Mouse (Mus musculus): ENCODE data around the gene Hddc2. TPM values are rescaled to one million over a fixed set of nuclear protein-coding genes. Genes with fewer than 3 reads are reported as not detected.

Hddc2 gene
- total RNA-seq, 1 experiment = 35.4 TPM

DNA sequence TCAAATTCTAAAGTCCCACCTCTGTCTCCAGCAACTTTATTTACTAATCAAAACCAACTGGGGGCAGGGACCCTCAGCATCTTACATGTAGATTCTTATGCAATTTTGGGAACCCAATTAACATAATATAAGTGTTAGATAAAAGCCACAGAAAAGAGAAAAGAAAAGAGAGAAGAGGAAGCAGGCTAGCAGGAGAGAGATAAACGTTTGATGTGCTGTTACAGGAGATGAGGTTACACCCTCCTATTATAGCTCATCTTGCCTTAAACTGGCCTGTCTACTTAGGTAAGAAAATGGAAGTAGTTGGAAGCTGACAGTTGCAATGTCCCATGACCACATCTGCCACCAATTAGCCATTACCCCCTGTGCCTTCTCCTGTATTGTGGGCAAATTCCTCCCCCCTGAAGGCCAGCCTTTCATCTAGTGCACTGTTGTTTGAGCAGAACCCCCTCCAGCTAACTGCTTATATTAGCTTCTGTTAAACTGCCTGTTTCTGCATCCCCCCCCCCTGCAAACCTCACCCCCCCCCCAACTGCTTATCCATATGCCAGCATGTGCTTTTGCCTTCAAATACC is 6.1 kb upstream of the Hddc2 start:
- no peak for DNase-seq (ENCODE audit: low read depth, low spot score)
- in situ Hi-C loops (cut with MboI; ENCODE audit: low sequenced_read_pairs in 2 of 2, unreplicated experiment in 2 of 2) = loop anchor here (10.0 to 25.0 kb wide), 3 partner anchors 462 to 695 kb away; partner anchors contain the start of genes Hey2 (in 2 of the 2) and Trmt11 (in 1 of the 2)
- H3K36me3 ChIP-seq (ENCODE audit: control insufficient read depth, insufficient read depth, low read length, poor library complexity, severe bottlenecking) = no peaks in the 10 kb centered on the region
- no peak for TF ChIP-seq MAFK (IDR thresholded peaks at IDR 0.05; ENCODE audit: insufficient read depth, low read depth, low read length)
- H3K4me1 ChIP-seq (ENCODE audit: control insufficient read depth in 2 of 2, insufficient read depth in 2 of 2, low read length in 2 of 2, poor library complexity in 1 of 2) = no peaks in the 10 kb centered on the region
- no peak overlapping the region for H3K9ac ChIP-seq (ENCODE audit: insufficient read depth, low read depth, low read length, poor library complexity, severe bottlenecking)
- no peak overlapping the region for H3K4me3 ChIP-seq (ENCODE audit: insufficient read depth in 1 of 2, low read depth in 1 of 2, low read length in 2 of 2, poor library complexity in 1 of 2, severe bottlenecking in 1 of 2)
- H3K9me3 ChIP-seq (ENCODE audit: control insufficient read depth, insufficient read depth, low read depth, low read length) = no peaks in the 10 kb centered on the region
- no peak overlapping the region for H3K27ac ChIP-seq (ENCODE audit: insufficient read depth, low read depth, low read length, poor library complexity, severe bottlenecking)

DNA sequence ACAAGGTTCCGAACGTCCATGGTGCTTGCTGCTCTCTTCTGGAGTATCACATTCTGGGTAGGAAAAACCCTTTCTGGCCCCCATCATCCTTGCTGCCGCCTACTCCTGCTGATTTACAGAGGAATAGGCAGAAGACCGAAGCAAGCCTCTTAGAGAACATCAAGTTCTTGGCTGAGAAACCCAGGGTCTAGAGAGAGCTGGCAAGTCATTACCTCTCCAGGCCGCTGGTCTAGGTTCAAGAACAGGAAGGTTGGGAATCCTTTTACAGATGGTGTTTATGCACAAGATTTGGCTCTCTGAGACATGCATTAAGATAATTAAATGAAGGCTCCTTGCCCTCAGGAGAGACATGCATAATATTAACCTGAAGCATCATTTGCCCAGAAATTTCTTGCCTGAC is 5.3 kb downstream of the Hddc2 start:
- Histone ChIP-seq H3K9ac (ENCODE audit: insufficient read depth, low read depth, low read length, poor library complexity, severe bottlenecking) (no peak overlapping the region), H3K27ac (ENCODE audit: insufficient read depth, low read depth, low read length, poor library complexity, severe bottlenecking) (no peak overlapping the region), H3K36me3 (ENCODE audit: control insufficient read depth, insufficient read depth, low read length, poor library complexity, severe bottlenecking) (peaks cover 12% of the 10 kb centered on the region; the same call in 1 of the 2 replicates), H3K4me3 (ENCODE audit: insufficient read depth in 1 of 2, low read depth in 1 of 2, low read length in 2 of 2, poor library complexity in 1 of 2, severe bottlenecking in 1 of 2) (no peak overlapping the region), H3K4me1 (ENCODE audit: control insufficient read depth in 2 of 2, insufficient read depth in 2 of 2, low read length in 2 of 2, poor library complexity in 1 of 2) (no peaks in the 10 kb centered on the region), H3K9me3 (ENCODE audit: control insufficient read depth, insufficient read depth, low read depth, low read length) (no peaks in the 10 kb centered on the region)
- TF ChIP-seq ZNF384 (IDR thresholded peaks at IDR 0.05; ENCODE audit: low read depth, low read length) (no peak), MAFK (IDR thresholded peaks at IDR 0.05; ENCODE audit: insufficient read depth, low read depth, low read length) (no peak), CHD2 (IDR thresholded peaks at IDR 0.05; ENCODE audit: low read depth, low read length) (no peak), ZC3H11A (IDR thresholded peaks at IDR 0.05; ENCODE audit: borderline replicate concordance, low read depth, low read length) (no peak), HCFC1 (IDR thresholded peaks at IDR 0.05; ENCODE audit: borderline replicate concordance, insufficient read depth, low read length) (no peak)
- no peak for DNase-seq (ENCODE audit: low read depth, low spot score)
- in situ Hi-C loops (cut with MboI; ENCODE audit: low sequenced_read_pairs in 2 of 2, unreplicated experiment in 2 of 2) = loop anchor here (25.0 kb wide), 2 partner anchors 481 to 706 kb away; partner anchors contain the start of genes Hey2 (in 1 of the 2) and Trmt11 (in 1 of the 2)

DNA sequence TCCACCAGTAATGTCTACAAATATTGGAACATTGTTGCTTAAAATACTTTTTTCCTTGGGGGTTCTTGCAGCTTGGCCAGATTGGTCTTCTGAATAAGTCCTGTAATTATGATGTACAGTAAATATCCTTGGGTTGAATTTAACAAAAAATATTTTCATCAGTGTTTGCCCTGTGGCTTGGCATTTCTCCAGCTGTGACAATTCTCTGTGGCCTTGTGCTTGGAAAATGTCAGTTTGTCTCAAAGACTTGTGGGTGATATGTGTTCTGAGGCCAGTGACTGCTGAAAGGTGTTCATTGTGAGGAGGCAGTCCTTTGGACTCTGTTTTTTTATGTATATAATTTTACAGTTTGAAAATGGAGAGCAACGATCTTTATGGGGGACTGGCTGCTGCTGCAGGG is 16.3 kb downstream of the Hddc2 start:
- in situ Hi-C loops (cut with MboI; ENCODE audit: low sequenced_read_pairs in 2 of 2, unreplicated experiment in 2 of 2) = no loop called here
- H3K4me3 ChIP-seq (ENCODE audit: insufficient read depth in 1 of 2, low read depth in 1 of 2, low read length in 2 of 2, poor library complexity in 1 of 2, severe bottlenecking in 1 of 2) = no peak overlapping the region
- DNase-seq (ENCODE audit: low read depth, low spot score) = no peak

DNA sequence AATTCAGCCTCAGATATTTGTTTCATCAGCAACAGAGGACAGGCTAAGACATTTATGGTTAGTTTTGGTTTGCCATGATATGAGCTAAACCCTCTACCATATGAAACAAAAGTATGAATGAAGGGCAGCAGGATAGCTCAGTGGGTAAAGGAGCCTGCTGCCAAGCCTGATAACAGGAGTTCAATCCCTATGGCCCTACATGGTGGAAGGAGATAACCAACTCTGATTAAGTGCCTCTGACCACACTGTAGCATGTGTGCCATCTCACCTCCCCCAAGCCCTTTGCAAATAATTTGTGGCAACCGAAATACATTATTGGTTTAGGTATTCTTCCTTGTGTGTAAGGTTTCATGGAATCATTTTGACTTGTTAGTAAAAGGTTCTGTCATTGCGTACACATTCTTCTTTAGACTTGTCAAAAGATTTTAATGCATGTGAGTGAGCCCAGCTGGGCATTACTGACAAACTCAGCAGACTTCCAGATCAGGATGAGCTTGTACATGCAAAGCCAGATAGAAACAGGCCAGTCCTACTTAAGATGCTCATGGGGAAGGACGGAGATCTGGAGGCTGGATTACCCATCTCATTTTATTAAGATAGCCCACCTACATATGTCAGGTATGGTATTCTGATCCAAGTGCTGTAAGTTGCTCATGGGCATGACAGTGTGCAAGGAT is 17.2 kb downstream of the Hddc2 start:
- no peak for DNase-seq (ENCODE audit: low read depth, low spot score)
- Histone ChIP-seq H3K4me3 (ENCODE audit: insufficient read depth in 1 of 2, low read depth in 1 of 2, low read length in 2 of 2, poor library complexity in 1 of 2, severe bottlenecking in 1 of 2) (no peak overlapping the region), H3K36me3 (ENCODE audit: control insufficient read depth, insufficient read depth, low read length, poor library complexity, severe bottlenecking) (peaks cover 12% of the 10 kb centered on the region), H3K9ac (ENCODE audit: insufficient read depth, low read depth, low read length, poor library complexity, severe bottlenecking) (no peak overlapping the region), H3K27ac (ENCODE audit: insufficient read depth, low read depth, low read length, poor library complexity, severe bottlenecking) (no peak overlapping the region), H3K9me3 (ENCODE audit: control insufficient read depth, insufficient read depth, low read depth, low read length) (no peaks in the 10 kb centered on the region), H3K4me1 (ENCODE audit: control insufficient read depth in 2 of 2, insufficient read depth in 2 of 2, low read length in 2 of 2, poor library complexity in 1 of 2) (no peaks in the 10 kb centered on the region)
- in situ Hi-C loops (cut with MboI; ENCODE audit: low sequenced_read_pairs in 2 of 2, unreplicated experiment in 2 of 2) = no loop called here
- TF ChIP-seq ZNF384 (IDR thresholded peaks at IDR 0.05; ENCODE audit: low read depth, low read length) = no peak
- TF ChIP-seq HCFC1 (IDR thresholded peaks at IDR 0.05; ENCODE audit: borderline replicate concordance, insufficient read depth, low read length) = no peak
- no peak for TF ChIP-seq ZC3H11A (IDR thresholded peaks at IDR 0.05; ENCODE audit: borderline replicate concordance, low read depth, low read length)
- TF ChIP-seq MAFK (IDR thresholded peaks at IDR 0.05; ENCODE audit: insufficient read depth, low read depth, low read length) = no peak
- no peak for TF ChIP-seq CHD2 (IDR thresholded peaks at IDR 0.05; ENCODE audit: low read depth, low read length)

More for the DNA sequence above, 16.3 kb downstream of the Hddc2 start:
- H3K9me3 ChIP-seq (ENCODE audit: control insufficient read depth, insufficient read depth, low read depth, low read length) = no peaks in the 10 kb centered on the region
- no peak overlapping the region for H3K27ac ChIP-seq (ENCODE audit: insufficient read depth, low read depth, low read length, poor library complexity, severe bottlenecking)
- H3K4me1 ChIP-seq (ENCODE audit: control insufficient read depth in 2 of 2, insufficient read depth in 2 of 2, low read length in 2 of 2, poor library complexity in 1 of 2) = no peaks in the 10 kb centered on the region
- TF ChIP-seq ZC3H11A (IDR thresholded peaks at IDR 0.05; ENCODE audit: borderline replicate concordance, low read depth, low read length) (no peak), ZNF384 (IDR thresholded peaks at IDR 0.05; ENCODE audit: low read depth, low read length) (no peak), HCFC1 (IDR thresholded peaks at IDR 0.05; ENCODE audit: borderline replicate concordance, insufficient read depth, low read length) (no peak), MAFK (IDR thresholded peaks at IDR 0.05; ENCODE audit: insufficient read depth, low read depth, low read length) (no peak), CHD2 (IDR thresholded peaks at IDR 0.05; ENCODE audit: low read depth, low read length) (no peak)
- no peak overlapping the region for H3K9ac ChIP-seq (ENCODE audit: insufficient read depth, low read depth, low read length, poor library complexity, severe bottlenecking)
- H3K36me3 ChIP-seq (ENCODE audit: control insufficient read depth, insufficient read depth, low read length, poor library complexity, severe bottlenecking) = peaks cover 13% of the 10 kb centered on the region
